Mouse (Mus musculus): ENCODE results near the gene Gfral.

DNA sequence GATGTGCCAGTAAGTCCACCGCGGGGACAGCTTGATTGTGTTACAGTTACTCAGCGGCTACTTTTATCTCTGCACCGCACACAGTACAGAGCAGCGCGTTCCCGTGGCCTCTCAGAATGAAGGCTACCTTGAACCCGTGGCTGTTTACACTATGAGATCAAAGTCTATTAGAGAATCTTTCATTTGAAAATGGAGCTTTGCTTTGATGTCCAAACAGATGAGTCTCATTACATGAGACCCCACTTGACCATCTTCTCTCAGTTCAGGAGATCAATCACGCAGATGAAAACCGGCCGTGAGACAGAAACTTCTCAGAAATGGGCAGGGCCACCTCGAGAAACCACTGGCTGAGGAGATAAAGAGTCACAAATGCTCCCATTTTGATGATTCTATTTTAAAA lies 23.8 kb upstream of the Gfral start:
- TF ChIP-seq MXI1 (IDR thresholded peaks at IDR 0.05; ENCODE audit: low read depth, low read length) = no peak
- TF ChIP-seq CTCF (conservative IDR thresholded peaks at IDR 0.05 in 1 of 2, IDR thresholded peaks at IDR 0.05 in 1 of 2; ENCODE audit: low read depth in 2 of 2, low read length in 2 of 2) = no peak
- TF ChIP-seq KAT2A (IDR thresholded peaks at IDR 0.05; ENCODE audit: insufficient replicate concordance, low read length) = no peak
- no peak for TF ChIP-seq ZMIZ1 (IDR thresholded peaks at IDR 0.05; ENCODE audit: low read depth, low read length)
- TF ChIP-seq JUND (conservative IDR thresholded peaks at IDR 0.05; ENCODE audit: low read depth, low read length) = no peak
- TF ChIP-seq E2F4 (IDR thresholded peaks at IDR 0.05; ENCODE audit: insufficient replicate concordance, low read depth, low read length) = no peak
- TF ChIP-seq GABPA (IDR thresholded peaks at IDR 0.05; ENCODE audit: insufficient replicate concordance, low read depth, low read length) = no peak
- no peak for TF ChIP-seq HCFC1 (IDR thresholded peaks at IDR 0.05; ENCODE audit: low read depth, low read length)
- no peak for TF ChIP-seq ZNF384 (IDR thresholded peaks at IDR 0.05; ENCODE audit: low read depth, low read length)
